Mouse (Mus musculus) ES-E14 (cell line): ENCODE data around the gene Stat5b. TPM values are rescaled to one million over a fixed set of nuclear protein-coding genes. Genes with fewer than 3 reads are reported as not detected.

ENCODE experiments used
- DNase-seq: peaks from one replicate; pipeline ENCODE4 v3.0.0-alpha.2; 2013; ENCODE audit warnings: low read depth, low spot score
- H3K27ac ChIP-seq: 2 replicates; pipeline ENCODE4 v1.5.1; 2012; ENCODE audit warnings: low read depth, mild to moderate bottlenecking, low read length, moderate library complexity, mixed read lengths; ENCODE audit not compliant: poor library complexity, insufficient read depth, severe bottlenecking
- H3K36me3 ChIP-seq: 2 replicates; pipeline ENCODE4 v1.6.1; 2012; ENCODE audit warnings: mild to moderate bottlenecking, low read length, moderate library complexity, mixed read lengths; ENCODE audit not compliant: control insufficient read depth, poor library complexity, insufficient read depth, severe bottlenecking
- H3K4me1 ChIP-seq, 2 experiments: fragments of 150-350 bp in 1 of 2; sonication (generic) in 1 of 2; 2 replicates each; pipeline ENCODE4 v1.6.1; 2012; ENCODE audit warnings: low read length in 2 of 2, mild to moderate bottlenecking in 1 of 2, mixed read lengths in 1 of 2; ENCODE audit not compliant: control insufficient read depth in 2 of 2, insufficient read depth in 2 of 2, poor library complexity in 1 of 2
- H3K4me3 ChIP-seq, 2 experiments: fragments of 150-350 bp in 1 of 2; sonication (generic) in 1 of 2; 2 replicates each; pipeline ENCODE4 v1.5.1; 2012; ENCODE audit warnings: low read length in 2 of 2, low read depth in 1 of 2, mild to moderate bottlenecking in 1 of 2, mixed read lengths in 1 of 2; ENCODE audit not compliant: insufficient read depth in 1 of 2, poor library complexity in 1 of 2, severe bottlenecking in 1 of 2
- H3K9ac ChIP-seq: 2 replicates; pipeline ENCODE4 v1.6.1; 2012; ENCODE audit warnings: low read depth, mild to moderate bottlenecking, low read length, mixed read lengths; ENCODE audit not compliant: poor library complexity, insufficient read depth, severe bottlenecking
- H3K9me3 ChIP-seq: fragments of 150-350 bp; sonication (generic); 2 replicates; pipeline ENCODE4 v1.6.1; 2012; ENCODE audit warnings: low read depth, mild to moderate bottlenecking, low read length; ENCODE audit not compliant: control insufficient read depth, insufficient read depth
- CHD2 ChIP-seq: IDR thresholded peaks from 2 replicates; pipeline ENCODE4 v1.6.1; 2014; ENCODE audit warnings: mild to moderate bottlenecking, low read depth, low read length, inconsistent platforms
- HCFC1 ChIP-seq: IDR thresholded peaks from 2 replicates; pipeline ENCODE4 v1.6.1; 2012; ENCODE audit warnings: low read length, inconsistent platforms, borderline replicate concordance; ENCODE audit not compliant: insufficient read depth
- MAFK ChIP-seq: IDR thresholded peaks from 2 replicates; pipeline ENCODE4 v1.6.1; 2014; ENCODE audit warnings: mild to moderate bottlenecking, low read depth, low read length, inconsistent platforms; ENCODE audit not compliant: insufficient read depth
- ZC3H11A ChIP-seq: IDR thresholded peaks from 2 replicates; pipeline ENCODE4 v1.6.1; 2012; ENCODE audit warnings: low read depth, mild to moderate bottlenecking, inconsistent platforms, low read length, borderline replicate concordance
- ZNF384 ChIP-seq: IDR thresholded peaks from 2 replicates; pipeline ENCODE4 v1.6.1; 2012; ENCODE audit warnings: low read depth, low read length, inconsistent platforms
- in situ Hi-C, 2 experiments: fragments of 600-800 bp; cut with MboI; formaldehyde crosslinking; loops; one replicate each; pipeline ENCODE4 v1.15.1; 2025; ENCODE audit warnings: low sequenced_read_pairs in 2 of 2, inconsistent platforms in 1 of 2; ENCODE audit not compliant: unreplicated experiment in 2 of 2
- total RNA-seq: library from RNA; depleted of rRNA; stranded (reverse); fragments of 300-350 nt; gene quantifications from 2 replicates; pipeline ENCODE4 v1.2.3, GENCODE M21; 2012

Gene Stat5b
- total RNA-seq, 1 experiment, result 3.4 TPM

DNA sequence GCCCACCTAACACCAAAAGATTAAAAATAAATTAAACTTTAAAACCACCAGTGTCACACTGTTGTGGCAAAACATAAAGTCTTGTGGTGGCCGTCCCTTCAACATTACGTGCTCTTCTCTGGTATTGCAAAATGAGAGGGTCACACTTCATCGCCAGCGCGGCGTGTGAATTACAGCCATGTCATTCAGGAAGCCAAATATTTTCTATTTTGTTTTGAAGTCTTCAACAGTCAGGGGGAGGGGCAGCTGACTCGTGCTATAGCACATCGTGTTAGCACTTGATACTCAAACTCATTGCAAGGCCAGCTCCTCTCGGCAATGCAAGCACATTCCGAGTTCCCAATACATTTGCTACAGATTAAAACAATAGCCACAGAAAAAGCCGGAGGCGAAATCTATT is 9.7 kb downstream of the Stat5b start:
- in situ Hi-C loops, result no loop called here

DNA sequence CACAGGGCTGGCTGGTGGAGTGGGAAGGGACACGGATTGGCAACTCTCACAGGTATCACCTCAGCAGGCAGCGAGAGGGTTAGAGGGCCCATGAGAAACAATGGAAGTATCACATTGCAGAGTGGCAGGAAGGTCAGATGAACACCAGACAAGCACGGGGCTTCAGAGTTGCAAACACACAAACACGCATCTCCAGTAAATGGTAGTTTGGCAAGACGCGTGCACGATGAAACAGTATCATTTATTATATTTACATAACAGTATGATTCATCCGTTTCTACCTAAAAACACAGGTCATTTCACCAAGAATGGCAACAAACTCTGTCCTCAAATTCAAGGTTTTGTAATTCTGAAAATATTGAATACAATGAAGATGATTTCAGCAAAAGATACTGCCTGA is 11.0 kb downstream of the Stat5b start:
- Histone ChIP-seq H3K36me3 (no peaks in the 10 kb centered on the region), H3K9me3 (no peaks in the 10 kb centered on the region), H3K4me1 (no peaks in the 10 kb centered on the region), H3K27ac (no peak overlapping the region), H3K4me3 (no peak overlapping the region), H3K9ac (no peak overlapping the region)
- DNase-seq, result no peak
- in situ Hi-C loops, result loop anchor here in 1 of 2 experiments (10.0 kb wide), 1 partner anchor 115 kb away; no protein-coding TSS in a partner anchor
- TF ChIP-seq CHD2 (no peak), ZC3H11A (no peak), ZNF384 (no peak), MAFK (no peak), HCFC1 (no peak)

More for the DNA sequence above, 9.7 kb downstream of the Stat5b start:
- no peak overlapping the region for H3K4me3 ChIP-seq
- no peaks in the 10 kb centered on the region for H3K9me3 ChIP-seq
- DNase-seq, result no peak
- TF ChIP-seq CHD2 (no peak), ZC3H11A (no peak), ZNF384 (no peak), HCFC1 (no peak), MAFK (no peak)
- no peaks in the 10 kb centered on the region for H3K36me3 ChIP-seq
- H3K4me1 ChIP-seq, result no peaks in the 10 kb centered on the region
- no peak overlapping the region for H3K9ac ChIP-seq
- H3K27ac ChIP-seq, result no peak overlapping the region

- no peak for DNase-seq
- Histone ChIP-seq H3K36me3 (no peaks in the 10 kb centered on the region), H3K4me3 (no peak overlapping the region), H3K9ac (no peak overlapping the region), H3K27ac (no peak overlapping the region), H3K4me1 (no peaks in the 10 kb centered on the region), H3K9me3 (no peaks in the 10 kb centered on the region)
- in situ Hi-C loops, result loop anchor here in 1 of 2 experiments (10.0 kb wide), 1 partner anchor 116 kb away; no protein-coding TSS in a partner anchor
- TF ChIP-seq HCFC1, result no peak
- no peak for TF ChIP-seq ZC3H11A
- no peak for TF ChIP-seq CHD2
- no peak for TF ChIP-seq ZNF384
- no peak for TF ChIP-seq MAFK
These were observed 11.6 kb downstream of the Stat5b start for GRCm38 (mm10) chr11:100838894-100839293.

DNA sequence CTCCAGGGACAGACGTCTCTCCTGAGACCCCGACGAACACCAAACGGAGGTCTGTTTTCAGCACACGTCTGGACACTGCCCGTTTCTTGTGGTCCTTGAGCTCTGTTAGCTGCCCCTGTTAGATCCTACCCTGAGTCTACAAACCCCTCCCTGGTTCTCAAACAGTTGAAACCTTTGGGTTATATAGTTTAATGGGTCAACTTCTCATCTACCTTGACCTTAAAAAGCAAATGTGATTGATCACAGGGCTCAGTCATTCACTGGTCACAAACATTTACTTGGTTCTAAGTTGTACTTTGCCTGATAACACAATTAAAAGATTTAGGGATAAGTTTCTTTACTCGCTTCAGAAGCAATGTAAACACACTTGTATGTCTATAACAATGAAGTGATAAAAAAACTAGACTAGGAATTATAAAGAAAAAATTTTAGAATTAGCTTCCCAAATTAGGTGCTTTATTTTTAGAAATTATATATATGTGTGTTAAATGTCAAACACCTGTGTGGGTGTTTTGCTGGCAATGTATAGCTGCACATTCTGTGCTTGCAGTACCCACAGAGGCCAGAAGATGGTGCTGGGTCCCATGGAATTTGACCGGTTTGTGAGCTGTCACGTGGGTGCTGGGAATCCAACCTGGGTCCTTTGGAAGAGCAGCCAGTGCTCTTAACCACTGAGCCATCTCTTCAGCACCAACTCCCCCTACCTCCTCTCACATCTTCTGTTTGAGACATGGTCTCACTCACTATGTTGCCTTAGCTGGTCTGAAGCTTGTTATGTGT is 13.4 kb downstream of the Stat5b start:
- H3K9me3 ChIP-seq, result no peaks in the 10 kb centered on the region
- no peak overlapping the region for H3K4me3 ChIP-seq
- no peaks in the 10 kb centered on the region for H3K36me3 ChIP-seq
- peak; percentile 58 for DNase-seq
- TF ChIP-seq ZC3H11A (peak; percentile 58; the same call in 1 of the 2 replicates), HCFC1 (no peak)
- no peaks in the 10 kb centered on the region; a peak in 1 of 4 replicates for H3K4me1 ChIP-seq
- H3K9ac ChIP-seq, result no peak overlapping the region
- H3K27ac ChIP-seq, result no peak overlapping the region
- in situ Hi-C loops, result loop anchor here in 1 of 2 experiments (10.0 kb wide), 1 partner anchor 118 kb away; no protein-coding TSS in a partner anchor
